Mouse (Mus musculus): ENCODE measurements around the gene Parvb.

Parvb gene

GRCm38 (mm10) chr15:84328870-84329269, 97.0 kb downstream of the Parvb start:
- peak in 1 of 2 experiments; percentile 56 for DNase-seq

DNA sequence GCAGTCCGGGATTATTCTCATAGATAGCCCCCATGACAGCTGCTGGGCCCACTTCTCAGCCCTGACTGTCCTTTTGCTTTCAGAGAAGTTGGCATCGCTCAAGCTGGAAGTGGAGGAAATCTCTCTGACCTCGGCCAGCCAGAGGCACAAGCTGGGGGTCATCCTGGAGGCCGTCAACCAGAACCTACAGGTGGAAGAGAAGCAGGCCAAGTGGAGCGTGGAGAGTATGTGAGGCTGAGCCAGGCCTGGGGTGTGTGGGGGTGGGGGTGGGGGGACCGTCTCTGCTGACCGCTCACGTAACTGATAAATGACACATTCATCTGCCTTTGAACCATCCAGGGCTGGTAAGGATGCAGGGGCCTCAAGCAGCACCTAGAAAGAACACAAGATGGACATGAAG, 98.1 kb downstream of the Parvb start:
- DNase-seq = no peak

DNA sequence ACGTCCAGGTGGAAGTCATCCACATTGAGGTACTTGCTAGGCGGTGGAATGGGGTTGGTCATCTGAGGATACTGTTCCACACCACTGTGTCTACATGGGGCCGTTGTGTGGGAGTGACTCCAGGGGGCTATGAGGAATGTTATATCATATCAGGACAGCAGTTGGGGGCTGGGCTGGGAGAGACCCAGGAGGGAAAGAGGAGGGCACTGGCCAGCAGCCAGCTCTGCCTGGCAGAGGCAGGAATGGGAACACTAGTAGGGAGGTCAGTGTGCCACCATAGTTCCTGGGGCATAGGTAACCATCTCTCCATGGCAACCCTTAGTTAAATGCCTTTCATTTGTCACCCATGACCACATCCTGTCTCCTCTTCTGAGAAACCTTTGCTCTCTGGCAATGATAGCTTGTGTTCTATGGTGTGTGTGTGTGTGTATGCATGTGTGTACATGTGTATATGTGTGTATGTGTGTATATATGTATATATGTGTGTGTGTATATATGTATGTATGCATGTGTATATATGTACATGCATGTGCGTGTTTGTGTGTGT, 99.3 kb downstream of the Parvb start:
- no peak for DNase-seq

GRCm38 (mm10) chr15:84336281-84336817, 104.5 kb downstream of the Parvb start:
- no peak for DNase-seq

DNA sequence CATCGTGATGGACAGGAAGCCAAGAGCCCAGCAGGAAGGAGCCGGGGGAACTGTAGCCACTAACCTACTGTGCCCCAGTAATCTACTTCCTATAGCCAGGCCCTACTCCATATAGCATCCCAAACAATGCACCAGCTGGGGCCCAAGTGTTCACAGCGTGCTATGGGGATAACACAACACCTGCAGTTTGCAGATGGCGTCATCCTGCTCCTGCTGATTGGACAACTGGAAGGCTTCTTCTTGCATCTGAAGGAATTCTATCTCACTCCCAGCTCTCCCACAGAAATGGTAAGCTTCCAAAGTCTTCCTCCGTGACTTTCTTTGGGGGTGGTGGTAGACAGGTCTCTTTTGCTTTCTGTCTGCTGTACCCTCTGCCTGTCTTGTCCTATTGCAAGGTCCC, 105.8 kb downstream of the Parvb start:
- no peak for DNase-seq

- DNase-seq = no peak
Measured at GRCm38 (mm10) chr15:84340926-84341325, 109.1 kb downstream of the Parvb start.

DNA sequence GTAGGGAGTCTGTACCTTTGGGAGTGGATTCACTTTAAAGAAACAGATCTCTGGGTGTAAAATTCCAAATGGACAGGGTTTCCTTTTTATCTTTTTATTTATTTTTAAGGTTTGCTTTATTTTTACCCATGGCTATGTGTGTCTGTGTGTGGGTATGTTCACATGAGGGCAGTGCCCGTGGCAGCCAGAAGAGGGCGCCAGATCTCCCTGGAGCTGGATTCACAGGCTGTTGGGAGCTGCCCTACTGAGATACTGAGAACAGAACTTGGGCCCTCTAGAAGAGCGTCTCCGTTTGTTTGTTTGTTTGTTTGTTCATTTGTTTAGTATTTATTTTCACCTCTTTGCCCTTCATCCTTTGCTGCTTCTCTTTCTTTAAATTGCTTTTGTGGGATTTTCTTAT, 116.9 kb downstream of the Parvb start:
- no peak for DNase-seq

GRCm38 (mm10) chr15:84349915-84350738, 118.3 kb downstream of the Parvb start:
- no peak for DNase-seq

GRCm38 (mm10) chr15:84351342-84351741, 119.5 kb downstream of the Parvb start:
- DNase-seq = no peak

GRCm38 (mm10) chr15:84351915-84352844, 120.3 kb downstream of the Parvb start:
- no peak for DNase-seq

DNA sequence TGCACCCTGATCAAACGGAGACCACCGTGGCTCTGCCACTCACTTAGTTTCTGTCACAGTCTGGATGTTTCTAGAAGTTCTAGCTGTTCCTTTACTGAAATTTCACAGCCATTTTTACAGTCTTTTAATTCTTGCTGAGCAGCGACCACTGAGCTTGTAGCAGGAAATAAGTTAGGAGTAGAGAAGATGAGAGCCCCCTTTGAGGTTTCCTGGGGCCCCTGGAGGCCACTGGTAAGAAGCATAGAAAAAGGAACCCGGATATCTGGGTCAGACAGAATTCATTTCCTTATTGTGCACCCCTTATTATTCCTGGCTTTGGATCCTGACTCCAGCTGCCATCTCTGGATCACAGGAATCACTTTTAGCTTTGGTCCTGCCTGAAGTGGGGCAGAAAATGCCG, 123.2 kb downstream of the Parvb start:
- peak; percentile 19 to 42 for DNase-seq

- no peak for DNase-seq
Measured at GRCm38 (mm10) chr15:84364746-84365145, 132.9 kb downstream of the Parvb start.
